Mouse (Mus musculus): ENCODE measurements around the gene Dnmt3b. TPM values are rescaled to one million over a fixed set of nuclear protein-coding genes. Genes with fewer than 3 reads are reported as not detected.
"Not testable (repeated sequence)": the region's sequence is repeated elsewhere in the genome, so short reads cannot be mapped to it uniquely, and the experiment has no call there.

Gene Dnmt3b
- polyA plus RNA-seq, 1 experiment from 2014 or later = 2.9 TPM

DNA sequence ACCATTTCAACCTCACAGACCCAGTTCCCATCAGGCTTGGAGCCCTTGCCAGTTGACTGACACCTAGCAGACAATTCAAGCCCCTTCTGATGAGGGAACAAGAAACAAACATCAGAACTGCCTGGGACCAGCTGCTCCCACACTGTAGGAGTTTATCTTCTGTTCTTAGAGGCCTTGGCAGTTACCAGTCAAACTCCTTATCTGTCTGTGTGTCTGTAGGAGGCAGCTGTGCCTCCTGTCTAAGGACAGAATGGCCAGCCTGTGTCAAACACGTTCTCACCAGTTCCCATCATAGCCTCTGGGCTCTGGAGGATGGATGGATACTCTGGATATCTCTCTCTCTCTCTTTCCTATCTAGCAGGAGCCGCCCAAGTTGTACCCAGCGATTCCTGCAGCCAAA is 68.6 kb downstream of the Dnmt3b start:
- 88% methylated on average over 3 of the region's 3 CpGs for WGBS
- not testable (repeated sequence) for ATAC-seq (ENCODE audit: low read depth); H3K9ac ChIP-seq (replicated peaks; ENCODE audit: low read depth, low read length); H3K4me2 ChIP-seq (ENCODE audit: low read depth, low read length); H3K27me3 ChIP-seq (ENCODE audit: control insufficient read depth, insufficient read depth, low read length); H3K36me3 ChIP-seq (ENCODE audit: control insufficient read depth, insufficient read depth, low read length); H3K4me1 ChIP-seq (ENCODE audit: control insufficient read depth, insufficient read depth, low read length); H3K4me3 ChIP-seq (ENCODE audit: low read depth, low read length); H3K9me3 ChIP-seq (ENCODE audit: control insufficient read depth, low read length); H3K27ac ChIP-seq (ENCODE audit: low read depth, low read length)

DNA sequence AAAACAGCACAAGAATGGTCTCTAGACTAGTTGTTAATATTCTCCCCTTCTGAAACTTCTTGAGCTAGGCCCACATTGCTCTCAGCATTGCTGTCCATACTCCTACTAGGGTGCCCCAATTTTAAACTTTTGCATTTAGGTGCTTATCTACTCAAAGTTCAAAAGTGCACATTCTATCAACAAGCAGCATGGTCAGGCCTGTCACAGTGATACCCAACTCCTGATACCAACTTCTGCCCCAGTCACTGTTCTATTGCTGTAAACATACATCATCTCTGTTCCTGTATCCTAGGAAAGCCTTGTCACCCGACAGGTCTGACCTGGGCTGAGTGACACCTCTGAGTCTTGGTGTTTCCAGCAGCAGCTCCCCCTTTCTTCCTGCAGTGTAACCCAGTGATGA is 73.8 kb downstream of the Dnmt3b start:
- WGBS = 83% methylated on average over 1 of the region's 1 CpGs
- no peak overlapping the region for H3K4me2 ChIP-seq (ENCODE audit: low read depth, low read length)
- H3K4me1 ChIP-seq (ENCODE audit: control insufficient read depth, insufficient read depth, low read length) = no peaks in the 10 kb centered on the region
- ATAC-seq (ENCODE audit: low read depth) = no peak
- no peaks in the 10 kb centered on the region for H3K9me3 ChIP-seq (ENCODE audit: control insufficient read depth, low read length)
- H3K4me3 ChIP-seq (ENCODE audit: low read depth, low read length) = no peak overlapping the region
- no peaks in the 10 kb centered on the region for H3K27me3 ChIP-seq (ENCODE audit: control insufficient read depth, insufficient read depth, low read length)
- H3K27ac ChIP-seq (ENCODE audit: low read depth, low read length) = no peak overlapping the region
- H3K9ac ChIP-seq (replicated peaks; ENCODE audit: low read depth, low read length) = no peak overlapping the region
- no peaks in the 10 kb centered on the region for H3K36me3 ChIP-seq (ENCODE audit: control insufficient read depth, insufficient read depth, low read length)

DNA sequence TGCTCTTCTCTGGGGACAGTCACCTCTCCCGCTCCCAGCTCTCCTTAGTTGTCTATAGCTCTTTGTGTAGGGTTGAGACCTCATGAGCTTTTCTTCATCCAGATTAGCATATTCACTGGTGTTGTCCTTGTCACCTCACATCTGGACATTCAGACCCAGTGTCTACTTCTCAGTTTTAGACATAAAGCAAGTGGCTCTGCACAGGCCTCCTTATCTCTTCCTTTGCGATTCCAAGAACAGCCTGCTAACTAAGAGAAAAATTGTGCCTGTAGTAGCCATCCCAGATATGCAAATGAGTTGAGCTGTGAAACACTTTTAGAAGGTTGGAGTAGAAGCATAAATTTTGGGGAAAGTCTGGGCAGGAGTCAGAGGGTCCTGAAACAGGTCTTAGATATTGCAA is 75.2 kb downstream of the Dnmt3b start:
- Histone ChIP-seq H3K9me3 (ENCODE audit: control insufficient read depth, low read length) (no peaks in the 10 kb centered on the region), H3K9ac (replicated peaks; ENCODE audit: low read depth, low read length) (no peak overlapping the region), H3K27me3 (ENCODE audit: control insufficient read depth, insufficient read depth, low read length) (no peaks in the 10 kb centered on the region), H3K4me3 (ENCODE audit: low read depth, low read length) (no peak overlapping the region), H3K4me2 (ENCODE audit: low read depth, low read length) (no peak overlapping the region), H3K27ac (ENCODE audit: low read depth, low read length) (no peak overlapping the region), H3K4me1 (ENCODE audit: control insufficient read depth, insufficient read depth, low read length) (no peaks in the 10 kb centered on the region), H3K36me3 (ENCODE audit: control insufficient read depth, insufficient read depth, low read length) (no peaks in the 10 kb centered on the region)
- WGBS = 89% methylated on average over 2 of the region's 2 CpGs
- ATAC-seq (ENCODE audit: low read depth) = no peak

DNA sequence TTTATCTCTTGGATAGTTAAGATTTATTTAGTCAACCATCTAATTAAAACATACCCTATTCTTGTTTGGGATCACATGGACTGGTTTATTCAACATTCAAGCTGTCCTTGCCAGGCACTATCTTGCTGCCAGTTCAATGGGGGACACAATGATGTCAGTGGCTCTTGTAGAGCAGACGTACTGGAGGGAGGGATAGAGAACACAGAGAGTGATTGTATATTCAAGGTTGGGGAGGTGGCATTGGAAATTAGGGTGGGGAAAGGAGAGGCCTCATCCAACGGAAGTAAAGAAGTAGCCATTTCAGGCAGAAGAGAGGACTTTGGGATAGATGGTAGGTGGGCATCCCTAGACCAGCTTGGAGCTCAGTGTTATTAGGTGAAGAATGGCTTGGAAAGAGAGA is 75.6 kb downstream of the Dnmt3b start:
- H3K27ac ChIP-seq (ENCODE audit: low read depth, low read length) = no peak overlapping the region
- no peak overlapping the region for H3K4me3 ChIP-seq (ENCODE audit: low read depth, low read length)
- no peak overlapping the region for H3K9ac ChIP-seq (replicated peaks; ENCODE audit: low read depth, low read length)
- no peaks in the 10 kb centered on the region for H3K4me1 ChIP-seq (ENCODE audit: control insufficient read depth, insufficient read depth, low read length)
- no peaks in the 10 kb centered on the region for H3K27me3 ChIP-seq (ENCODE audit: control insufficient read depth, insufficient read depth, low read length)
- H3K4me2 ChIP-seq (ENCODE audit: low read depth, low read length) = no peak overlapping the region
- WGBS = 71% methylated on average over 2 of the region's 2 CpGs
- ATAC-seq (ENCODE audit: low read depth) = no peak
- H3K36me3 ChIP-seq (ENCODE audit: control insufficient read depth, insufficient read depth, low read length) = no peaks in the 10 kb centered on the region
- H3K9me3 ChIP-seq (ENCODE audit: control insufficient read depth, low read length) = no peaks in the 10 kb centered on the region

DNA sequence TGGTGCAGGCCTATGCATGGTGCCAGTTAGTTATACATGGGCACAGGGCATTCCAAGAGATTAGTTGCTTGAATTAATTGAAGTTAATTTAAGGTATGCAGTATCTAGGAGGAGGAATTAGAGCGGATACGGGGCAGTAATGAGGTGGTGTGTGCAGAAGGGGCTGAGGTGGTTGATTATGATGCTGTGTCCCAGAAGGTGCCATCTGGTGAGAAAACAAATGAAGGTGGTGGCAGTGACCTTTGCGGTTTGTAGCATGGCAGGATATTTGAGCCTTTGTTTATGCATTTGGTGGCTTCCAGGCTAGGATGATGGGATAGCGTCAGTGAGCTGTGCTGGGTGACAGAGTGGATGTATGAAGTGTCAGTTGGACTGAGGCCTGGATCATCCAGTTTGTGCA is 76.0 kb downstream of the Dnmt3b start:
- no peaks in the 10 kb centered on the region for H3K4me1 ChIP-seq (ENCODE audit: control insufficient read depth, insufficient read depth, low read length)
- H3K4me3 ChIP-seq (ENCODE audit: low read depth, low read length) = no peak overlapping the region
- no peak overlapping the region for H3K27ac ChIP-seq (ENCODE audit: low read depth, low read length)
- no peaks in the 10 kb centered on the region for H3K9me3 ChIP-seq (ENCODE audit: control insufficient read depth, low read length)
- H3K27me3 ChIP-seq (ENCODE audit: control insufficient read depth, insufficient read depth, low read length) = no peaks in the 10 kb centered on the region
- H3K9ac ChIP-seq (replicated peaks; ENCODE audit: low read depth, low read length) = no peak overlapping the region
- no peaks in the 10 kb centered on the region for H3K36me3 ChIP-seq (ENCODE audit: control insufficient read depth, insufficient read depth, low read length)
- ATAC-seq (ENCODE audit: low read depth) = no peak
- 79% methylated on average over 4 of the region's 4 CpGs for WGBS
- no peak overlapping the region for H3K4me2 ChIP-seq (ENCODE audit: low read depth, low read length)

DNA sequence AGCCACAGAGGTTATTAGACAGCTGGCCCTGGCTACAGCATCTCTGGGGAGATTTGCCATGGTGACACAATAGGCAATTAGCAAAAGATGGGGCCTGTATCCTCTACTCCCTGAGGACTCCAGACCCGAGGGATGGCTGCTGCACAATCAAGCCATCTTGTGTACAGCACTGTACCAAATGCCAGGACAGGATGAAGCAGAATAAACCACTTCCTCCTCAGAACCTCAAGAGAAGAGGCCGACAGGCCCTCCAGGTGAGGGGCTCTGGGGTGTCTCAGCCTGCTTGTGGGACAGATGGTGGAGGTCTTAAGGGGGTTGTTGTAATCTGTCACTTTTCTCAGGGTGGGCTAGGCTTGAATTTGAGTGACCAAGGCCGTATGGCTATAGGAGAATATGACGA is 84.8 kb downstream of the Dnmt3b start:
- Histone ChIP-seq H3K9ac (replicated peaks; ENCODE audit: low read depth, low read length) (no peak overlapping the region), H3K4me3 (ENCODE audit: low read depth, low read length) (no peak overlapping the region), H3K27ac (ENCODE audit: low read depth, low read length) (no peak overlapping the region), H3K9me3 (ENCODE audit: control insufficient read depth, low read length) (no peaks in the 10 kb centered on the region), H3K27me3 (ENCODE audit: control insufficient read depth, insufficient read depth, low read length) (no peaks in the 10 kb centered on the region), H3K36me3 (ENCODE audit: control insufficient read depth, insufficient read depth, low read length) (no peaks in the 10 kb centered on the region), H3K4me1 (ENCODE audit: control insufficient read depth, insufficient read depth, low read length) (no peaks in the 10 kb centered on the region), H3K4me2 (ENCODE audit: low read depth, low read length) (no peak overlapping the region)
- ATAC-seq (ENCODE audit: low read depth) = no peak
- 80% methylated on average over 4 of the region's 4 CpGs for WGBS

Other genes with a start within 250 kb of the Dnmt3b start
- not detected in 2 replicates for gene 4930404H24Rik, start 156.7 kb upstream of the Dnmt3b start, polyA plus RNA-seq (2014; fragmentation: Nextera tagmentation; extraction: Ambion mirVana)
- 44.4 and 47.9 TPM in 2 replicates for gene Nol4l, start 119.5 kb upstream of the Dnmt3b start, polyA plus RNA-seq (2014; fragmentation: Nextera tagmentation; extraction: Ambion mirVana)
- 77.1 and 77.3 TPM in 2 replicates for gene Commd7, start 16.7 kb upstream of the Dnmt3b start, polyA plus RNA-seq (2014; fragmentation: Nextera tagmentation; extraction: Ambion mirVana)
- not detected in 2 replicates for gene Dnmt3c, start 47.2 kb downstream of the Dnmt3b start, polyA plus RNA-seq (2014; fragmentation: Nextera tagmentation; extraction: Ambion mirVana)
- 337 and 393 TPM in 2 replicates for gene Mapre1, start 91.8 kb downstream of the Dnmt3b start, polyA plus RNA-seq (2014; fragmentation: Nextera tagmentation; extraction: Ambion mirVana)
- gene Efcab8, start 130.5 kb downstream of the Dnmt3b start, polyA plus RNA-seq (2014; fragmentation: Nextera tagmentation; extraction: Ambion mirVana) = not detected in 2 replicates
- not detected in 2 replicates for gene Sun5, start 221.6 kb downstream of the Dnmt3b start, polyA plus RNA-seq (2014; fragmentation: Nextera tagmentation; extraction: Ambion mirVana)
- gene Bpifb2, start 225.6 kb downstream of the Dnmt3b start, polyA plus RNA-seq (2014; fragmentation: Nextera tagmentation; extraction: Ambion mirVana) = not detected in 2 replicates

Data from neural tube, embryonic 14.5 days (tissue).